Mouse (Mus musculus) heart, adult 2 months (tissue): ENCODE measurements around the gene Med7.

Experiments
- CTCF ChIP-seq: fragments of 200-600 bp; IDR thresholded peaks from 2 replicates; pipeline ENCODE4 v1.8.1; 2022; ENCODE audit warnings: antibody characterized with exemption, mild to moderate bottlenecking, moderate library complexity
- POLR2A ChIP-seq: fragments of 200-500 bp; IDR thresholded peaks from 2 replicates; pipeline ENCODE4 v1.6.1; 2011; ENCODE audit warnings: mild to moderate bottlenecking, low read depth, low read length, control low read depth; ENCODE audit not compliant: insufficient read depth

DNA sequence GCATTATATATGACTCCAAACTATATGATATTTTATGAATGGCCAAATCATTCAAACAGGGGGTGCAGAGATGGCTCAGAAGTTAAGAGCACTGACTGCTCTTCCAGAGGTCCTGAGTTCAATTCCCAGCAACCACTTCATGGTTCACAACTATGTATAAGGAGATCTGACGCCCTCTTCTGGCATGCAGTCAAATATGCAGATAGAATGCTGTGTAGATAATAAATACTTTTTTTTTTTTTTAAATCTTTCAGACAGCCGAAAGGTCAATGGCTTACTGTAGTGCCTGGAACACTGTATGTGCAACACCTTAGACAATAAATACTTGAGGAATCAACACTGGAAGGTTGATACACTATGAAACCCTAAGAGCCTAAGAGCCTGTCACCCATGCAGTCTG is 6.6 kb upstream of the Med7 start:
- no peak for TF ChIP-seq CTCF
- TF ChIP-seq POLR2A = no peak
